Mouse (Mus musculus) megakaryocyte-erythroid progenitor cell, adult 5-6 weeks (primary cell): ENCODE data around the gene Arhgef3. TPM values are rescaled to one million over a fixed set of nuclear protein-coding genes. Genes with fewer than 3 reads are reported as not detected.

ENCODE experiments used
- ATAC-seq: replicated peaks from 2 replicates; pipeline ENCODE4 v1.8.0; 2016; ENCODE audit warnings: mild to moderate bottlenecking, inconsistent platforms; ENCODE audit not compliant: severe bottlenecking, poor library complexity, low FRiP score, low TSS enrichment
- total RNA-seq, 2 experiments: library from RNA; stranded (forward) in 1 of 2; stranded (reverse) in 1 of 2; fragments of 200-1000, 215-1000 nt in 1 of 2; fragments of >200 nt in 1 of 2; fragmentation: Nextera tagmentation in 1 of 2; gene quantifications; 2 replicates each; pipeline ENCODE4 v1.2.3; 2014 to 2017

The Arhgef3 gene
- total RNA-seq, 2 experiments from 2014 or later: 3.2 to 4.4 TPM

- ATAC-seq: no peak
Observed at GRCm38 (mm10) chr14:27283956-27284355, 169.3 kb downstream of the Arhgef3 start.

- ATAC-seq: no peak
Observed at GRCm38 (mm10) chr14:27286202-27286601, 171.5 kb downstream of the Arhgef3 start.

- no peak for ATAC-seq
Observed at GRCm38 (mm10) chr14:27289053-27289452, 174.4 kb downstream of the Arhgef3 start.

GRCm38 (mm10) chr14:27292101-27292500 lies 177.4 kb downstream of the Arhgef3 start:
- ATAC-seq: no peak

GRCm38 (mm10) chr14:27295821-27296220 lies 181.1 kb downstream of the Arhgef3 start:
- no peak for ATAC-seq

GRCm38 (mm10) chr14:27296987-27297386 lies 182.3 kb downstream of the Arhgef3 start:
- no peak for ATAC-seq

GRCm38 (mm10) chr14:27298875-27299274 lies 184.2 kb downstream of the Arhgef3 start:
- no peak for ATAC-seq

GRCm38 (mm10) chr14:27299705-27300104 lies 185.0 kb downstream of the Arhgef3 start:
- no peak for ATAC-seq

GRCm38 (mm10) chr14:27301768-27302499 lies 187.2 kb downstream of the Arhgef3 start:
- no peak for ATAC-seq

GRCm38 (mm10) chr14:27303294-27303693 lies 188.6 kb downstream of the Arhgef3 start:
- ATAC-seq: no peak

GRCm38 (mm10) chr14:27304408-27304807 lies 189.7 kb downstream of the Arhgef3 start:
- ATAC-seq: no peak

- no peak for ATAC-seq
Observed at GRCm38 (mm10) chr14:27308761-27309160, 194.1 kb downstream of the Arhgef3 start.

GRCm38 (mm10) chr14:27310559-27311242 lies 196.0 kb downstream of the Arhgef3 start:
- no peak for ATAC-seq

GRCm38 (mm10) chr14:27312380-27312779 lies 197.7 kb downstream of the Arhgef3 start:
- ATAC-seq: no peak

- no peak for ATAC-seq
Observed at GRCm38 (mm10) chr14:27315737-27316136, 201.0 kb downstream of the Arhgef3 start.

- no peak for ATAC-seq
Observed at GRCm38 (mm10) chr14:27317146-27317545, 202.4 kb downstream of the Arhgef3 start.

- no peak for ATAC-seq
Observed at GRCm38 (mm10) chr14:27319386-27319785, 204.7 kb downstream of the Arhgef3 start.

GRCm38 (mm10) chr14:27322041-27322440 lies 207.3 kb downstream of the Arhgef3 start:
- no peak for ATAC-seq

- no peak for ATAC-seq
Observed at GRCm38 (mm10) chr14:27324689-27325088, 210.0 kb downstream of the Arhgef3 start.

- ATAC-seq: no peak
Observed at GRCm38 (mm10) chr14:27325537-27325936, 210.8 kb downstream of the Arhgef3 start.

- ATAC-seq: no peak
Observed at GRCm38 (mm10) chr14:27327862-27328261, 213.2 kb downstream of the Arhgef3 start.
